Mouse (Mus musculus): ENCODE data around the gene Ankrd44.

The Ankrd44 gene

DNA sequence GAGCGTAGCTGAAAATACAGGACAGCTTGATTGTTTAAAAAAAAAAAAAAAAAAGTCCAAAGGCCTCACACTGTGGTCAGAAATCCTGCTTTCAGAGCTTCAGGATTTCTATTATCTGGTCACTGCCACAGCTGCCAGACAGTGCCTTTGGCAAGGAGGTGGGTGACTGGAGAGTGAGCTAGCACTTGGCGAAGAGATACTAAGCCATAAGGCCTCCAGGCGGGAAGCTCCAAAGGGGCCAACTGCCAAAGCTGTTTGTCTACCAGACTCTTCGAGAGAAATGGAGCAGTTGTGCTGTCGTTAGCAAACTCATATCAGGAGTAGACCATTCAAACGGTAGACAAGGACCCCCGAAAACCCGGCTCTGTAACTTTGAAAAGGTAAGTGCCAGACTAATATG lies 3.5 kb downstream of the Ankrd44 start:
- DNase-seq (ENCODE audit: low read depth, low spot score), result no peak

DNA sequence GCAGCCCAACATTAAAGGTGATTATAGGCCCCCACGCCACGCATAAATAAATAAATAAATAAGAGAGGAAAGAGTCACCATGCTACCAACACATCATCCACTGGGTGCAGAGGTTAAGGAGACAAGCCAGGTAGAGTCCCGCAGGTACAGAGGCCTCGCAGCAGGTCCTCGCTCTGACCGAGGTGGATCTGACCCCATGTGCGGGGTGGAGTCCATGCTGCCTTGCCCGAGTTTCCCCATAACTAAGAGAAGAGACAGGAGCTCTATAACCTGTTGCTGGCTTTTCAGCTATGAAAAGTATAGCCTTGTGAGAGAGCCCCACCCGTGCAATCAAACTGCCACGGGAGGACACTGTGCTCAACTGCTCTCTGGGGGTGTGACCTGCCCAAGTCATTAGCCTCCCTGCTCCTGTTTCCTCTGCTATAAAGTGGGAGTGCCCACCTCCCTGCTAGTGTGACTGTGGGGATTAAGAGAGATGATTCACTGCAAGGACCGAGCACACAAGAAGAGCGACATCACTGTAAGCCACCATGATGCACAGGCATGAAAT lies 4.1 kb downstream of the Ankrd44 start:
- no peak for DNase-seq (ENCODE audit: low read depth, low spot score)

DNA sequence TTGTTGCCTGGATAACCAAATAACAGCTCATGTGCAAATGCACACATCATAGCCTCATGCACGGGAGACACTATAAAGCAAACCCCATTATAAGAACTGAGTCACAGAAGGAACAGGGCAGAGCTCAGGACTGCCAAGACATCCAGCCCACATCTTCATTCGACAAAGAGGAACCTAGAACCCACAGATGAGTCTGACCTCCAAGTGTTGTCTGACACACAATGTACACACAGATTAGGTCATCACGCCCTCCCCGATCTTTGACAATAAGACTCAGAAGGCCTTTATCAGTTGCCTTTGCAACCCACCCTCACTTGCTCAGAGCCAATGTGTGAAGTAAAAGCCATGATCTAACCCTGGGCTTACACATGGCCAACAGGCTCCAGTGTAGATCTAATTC lies 6.1 kb downstream of the Ankrd44 start:
- no peak for DNase-seq (ENCODE audit: low read depth, low spot score)

DNA sequence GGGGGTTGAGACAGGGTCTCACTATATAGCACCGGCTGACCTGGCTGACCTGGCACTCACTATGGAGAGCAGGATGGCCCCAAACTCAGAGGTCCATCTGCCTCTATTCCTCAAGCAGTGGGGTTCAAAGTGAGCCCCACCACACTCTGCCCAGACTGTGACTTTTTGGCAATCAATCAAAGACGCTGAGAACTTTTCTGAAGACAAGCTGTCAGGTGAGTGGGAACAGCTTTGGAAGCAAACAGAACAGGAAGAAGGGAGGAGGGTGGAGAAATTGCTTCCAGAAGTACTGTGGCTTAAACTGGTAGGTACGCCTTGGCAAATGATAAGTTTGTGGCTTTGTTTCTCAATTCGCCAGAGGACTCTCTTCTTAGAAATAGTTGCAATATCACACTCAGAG lies 9.7 kb downstream of the Ankrd44 start:
- DNase-seq (ENCODE audit: low read depth, low spot score), result no peak

DNA sequence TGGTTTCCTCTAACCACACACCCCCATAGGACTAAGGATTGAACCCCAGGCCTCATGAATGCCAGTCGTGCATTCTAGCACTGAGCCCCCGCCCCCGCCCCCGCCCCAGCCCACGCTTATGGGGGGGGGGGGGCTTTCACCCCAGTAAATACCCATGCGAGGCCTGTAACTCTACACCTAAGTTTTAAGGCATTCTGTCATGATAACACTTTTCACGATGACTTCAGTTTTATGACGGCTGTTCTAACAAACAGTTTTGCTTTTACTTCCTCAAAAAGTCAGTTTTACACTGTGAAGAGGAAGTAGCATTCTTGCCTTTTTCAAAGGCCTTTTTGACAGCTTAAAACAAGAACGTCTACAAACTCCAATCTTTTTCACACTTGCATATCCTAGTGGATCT lies 11.8 kb downstream of the Ankrd44 start:
- DNase-seq (ENCODE audit: low read depth, low spot score), result no peak

DNA sequence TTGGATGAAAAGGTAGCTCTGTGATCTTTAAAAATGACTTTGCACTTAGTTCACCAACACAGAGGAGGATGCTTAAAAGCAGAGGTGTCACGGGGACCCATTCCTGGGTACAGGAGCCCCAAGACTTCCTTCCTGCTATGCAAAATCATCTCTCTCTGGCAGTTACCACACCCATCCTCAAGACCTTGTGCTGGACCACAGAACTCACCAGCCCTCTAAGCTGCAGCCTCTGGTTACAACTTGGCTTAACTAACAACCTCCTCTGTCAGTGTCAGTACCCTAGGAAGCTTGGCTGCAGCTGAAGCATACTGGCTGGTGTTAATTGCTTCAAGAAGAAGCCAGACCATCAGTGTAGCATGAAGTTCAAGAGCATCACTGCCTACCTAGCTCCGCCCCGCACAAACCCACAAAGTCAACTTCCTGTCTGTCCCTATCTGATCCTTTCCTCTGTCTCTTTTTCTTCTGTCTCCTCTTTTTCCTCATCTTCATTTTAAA lies 12.8 kb downstream of the Ankrd44 start:
- no peak for DNase-seq (ENCODE audit: low read depth, low spot score)

DNA sequence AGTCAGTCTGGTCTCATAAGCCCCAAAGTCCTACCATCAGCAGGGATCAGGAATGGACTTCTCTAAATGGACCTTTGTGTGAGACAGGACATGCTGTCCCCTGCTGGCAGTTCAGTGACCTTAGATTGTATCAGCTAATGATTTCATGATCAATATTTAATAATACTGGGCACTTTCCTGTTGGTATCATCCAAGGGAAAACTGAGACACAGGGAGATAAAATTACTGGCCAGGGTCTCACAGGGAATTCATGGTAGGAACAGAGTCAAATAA lies 13.2 kb downstream of the Ankrd44 start:
- no peak for DNase-seq (ENCODE audit: low read depth, low spot score)

DNA sequence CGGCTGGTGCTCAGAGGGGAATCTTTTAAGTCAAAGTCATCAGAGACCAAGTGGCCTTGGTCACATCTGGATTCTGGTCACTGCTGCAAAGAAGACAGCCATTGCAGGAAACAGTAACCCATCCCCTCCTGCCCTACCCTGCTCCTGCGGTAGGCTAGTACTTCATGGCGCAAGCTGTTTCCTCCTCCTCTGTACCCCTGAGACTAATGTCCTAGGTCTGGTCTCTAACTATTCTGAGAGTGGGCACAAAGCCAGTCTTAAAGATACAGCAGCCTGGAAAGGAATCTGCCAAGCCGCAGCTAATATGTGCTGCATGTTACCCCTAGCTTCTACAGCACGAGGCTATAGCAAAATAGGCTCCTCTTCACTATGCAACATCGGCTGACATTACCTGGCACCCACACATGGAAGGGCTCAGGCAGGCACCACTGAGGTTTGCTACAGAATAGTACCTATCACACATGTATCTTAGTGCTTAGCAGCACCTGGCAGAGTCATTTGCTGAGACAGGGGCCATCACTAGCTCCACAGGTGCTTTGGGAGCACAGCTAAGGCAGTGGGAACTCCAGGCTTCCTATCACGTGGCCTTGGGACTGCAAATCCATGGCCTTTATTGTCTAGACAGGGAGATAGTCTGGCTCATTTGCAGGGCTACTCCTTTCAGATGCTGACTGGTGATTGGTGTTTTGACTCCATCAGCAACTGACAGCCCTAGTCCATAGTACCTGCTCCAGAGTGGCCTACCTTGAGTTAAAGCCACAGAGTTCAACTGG lies 13.7 kb downstream of the Ankrd44 start:
- DNase-seq (ENCODE audit: low read depth, low spot score), result no peak

DNA sequence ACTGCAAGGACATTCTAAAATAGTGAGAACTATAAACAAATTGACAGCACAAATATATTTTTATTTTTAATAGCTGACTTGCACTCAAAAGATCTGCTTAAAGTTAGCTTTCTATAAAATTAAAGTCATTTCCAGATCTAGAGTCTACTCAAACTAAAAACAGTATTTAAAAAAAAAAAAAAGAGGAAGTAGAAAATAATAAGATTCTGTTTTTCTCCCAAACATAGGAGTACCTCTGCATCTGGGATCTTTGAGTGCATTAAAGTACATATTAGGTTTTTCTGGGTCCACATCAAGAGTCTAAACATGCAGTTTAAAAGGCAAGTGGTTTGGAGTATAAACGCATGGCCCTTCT lies 15.0 kb downstream of the Ankrd44 start:
- DNase-seq (ENCODE audit: low read depth, low spot score), result no peak

DNA sequence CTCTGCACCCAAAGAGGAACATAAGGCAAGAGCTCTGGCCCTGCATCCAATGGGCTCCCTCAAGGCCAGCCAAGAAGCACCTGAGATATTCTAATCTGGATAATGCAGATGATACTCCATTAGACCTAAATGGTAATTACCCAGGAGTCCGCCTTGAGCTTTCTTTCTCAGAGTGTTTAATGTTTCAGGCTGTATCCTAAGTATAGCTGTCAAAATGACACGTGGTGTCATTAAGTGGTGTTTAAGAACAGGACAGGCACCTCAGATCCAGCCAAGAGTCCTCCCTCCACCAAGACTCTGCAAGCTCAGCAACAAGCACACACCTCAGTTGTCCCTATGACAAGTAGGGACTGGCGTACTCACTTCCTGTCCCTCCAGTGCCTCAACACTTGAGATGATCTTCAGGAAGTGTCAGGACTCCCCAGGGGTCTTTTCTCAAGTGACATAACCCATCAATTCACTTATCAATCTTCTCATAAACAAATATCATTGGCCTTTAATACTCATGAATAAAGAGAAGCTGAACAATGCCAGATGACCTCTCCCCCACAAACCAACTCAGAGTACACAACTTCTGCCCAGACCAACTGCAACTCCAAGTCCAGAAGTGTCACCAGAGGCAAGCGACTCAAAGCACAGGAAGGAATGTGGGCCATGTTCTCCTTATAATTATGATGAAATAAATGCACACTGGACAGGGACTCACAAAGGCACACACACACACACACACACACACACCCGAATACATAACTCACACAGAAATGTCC lies 15.5 kb downstream of the Ankrd44 start:
- DNase-seq (ENCODE audit: low read depth, low spot score), result no peak

DNA sequence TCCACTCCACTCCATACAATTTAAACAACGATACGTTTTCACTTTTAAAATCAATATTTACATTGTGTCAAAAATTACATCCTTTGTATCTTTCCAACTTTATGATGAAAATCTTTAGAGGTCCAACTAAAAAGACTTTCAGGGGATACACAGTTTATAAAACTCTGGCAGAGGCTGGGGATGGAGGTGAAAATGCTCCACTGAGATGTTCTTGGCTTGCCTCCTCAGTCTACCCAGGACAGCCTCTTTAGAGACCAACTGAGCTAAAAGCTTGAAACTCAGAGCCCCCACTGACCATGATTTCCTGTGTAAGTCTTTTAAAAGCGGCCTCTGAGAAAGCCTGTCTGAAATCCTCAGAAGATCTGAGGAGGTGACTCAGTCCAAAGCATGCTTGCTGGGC lies 17.4 kb downstream of the Ankrd44 start:
- DNase-seq (ENCODE audit: low read depth, low spot score), result no peak

DNA sequence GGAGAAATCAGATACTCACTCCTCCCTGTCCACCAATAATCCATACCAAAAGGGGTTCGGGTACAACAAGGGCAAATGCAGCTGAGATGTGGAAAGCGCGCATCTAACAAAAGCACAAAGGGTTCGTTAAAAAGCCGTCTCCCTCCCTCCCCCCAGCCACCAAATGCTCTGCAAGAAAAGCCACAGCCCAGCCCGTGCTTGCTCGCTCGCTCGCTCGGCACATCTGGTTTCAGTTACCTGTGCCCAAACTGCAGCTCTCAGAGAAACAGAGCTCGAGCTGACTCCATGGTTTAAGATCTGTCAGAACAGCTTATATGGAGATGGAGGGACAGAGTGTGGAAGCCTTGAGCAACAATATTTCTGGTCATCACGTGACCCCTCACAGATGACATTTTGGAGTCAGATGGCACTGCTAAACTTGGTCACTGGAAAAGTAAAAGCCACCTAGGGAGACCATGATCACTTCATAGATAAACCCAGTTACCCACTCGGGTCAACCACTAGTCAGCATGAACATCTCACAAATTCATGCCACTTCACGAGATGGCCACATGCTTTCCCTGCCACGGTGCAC lies 19.0 kb downstream of the Ankrd44 start:
- DNase-seq (ENCODE audit: low read depth, low spot score), result no peak

DNA sequence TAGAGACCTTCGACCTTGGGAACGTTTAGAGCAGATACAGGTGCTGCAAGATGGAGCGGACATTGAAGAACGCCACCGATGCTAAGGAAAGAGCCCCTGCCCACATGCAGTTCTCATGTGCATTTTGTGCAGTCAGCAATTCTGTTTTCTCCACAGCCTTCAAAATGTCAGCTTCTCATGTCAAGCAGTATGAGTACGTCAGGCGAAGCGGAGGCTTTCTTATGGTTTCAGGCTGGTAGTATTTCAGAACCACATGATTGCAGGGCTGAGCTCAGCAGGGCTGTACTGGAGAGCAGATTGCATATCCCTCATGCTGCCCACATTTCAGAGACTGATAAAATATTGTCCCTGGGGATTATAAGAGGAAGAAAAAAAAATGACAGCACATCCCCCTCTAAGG lies 19.9 kb downstream of the Ankrd44 start:
- DNase-seq (ENCODE audit: low read depth, low spot score), result no peak

DNA sequence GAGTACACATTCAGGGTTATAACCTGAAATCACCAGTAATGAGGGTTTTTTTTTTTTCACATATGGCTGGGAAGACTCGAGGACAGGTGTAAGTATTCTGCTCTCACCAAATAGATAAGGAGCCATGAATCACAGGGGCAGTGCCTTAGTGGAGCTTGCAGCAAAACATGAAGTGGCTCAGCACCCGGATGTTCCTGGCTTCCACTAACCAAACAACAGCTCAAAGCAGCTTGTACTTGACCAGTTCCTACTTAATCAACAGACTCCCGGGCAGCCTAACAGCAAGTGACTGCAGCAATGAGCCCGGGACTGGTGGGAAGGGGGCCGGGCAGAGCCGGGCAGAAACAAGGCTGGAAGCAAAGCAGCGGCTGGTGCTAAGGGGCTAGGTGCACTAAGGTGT lies 20.6 kb downstream of the Ankrd44 start:
- no peak for DNase-seq (ENCODE audit: low read depth, low spot score)

DNA sequence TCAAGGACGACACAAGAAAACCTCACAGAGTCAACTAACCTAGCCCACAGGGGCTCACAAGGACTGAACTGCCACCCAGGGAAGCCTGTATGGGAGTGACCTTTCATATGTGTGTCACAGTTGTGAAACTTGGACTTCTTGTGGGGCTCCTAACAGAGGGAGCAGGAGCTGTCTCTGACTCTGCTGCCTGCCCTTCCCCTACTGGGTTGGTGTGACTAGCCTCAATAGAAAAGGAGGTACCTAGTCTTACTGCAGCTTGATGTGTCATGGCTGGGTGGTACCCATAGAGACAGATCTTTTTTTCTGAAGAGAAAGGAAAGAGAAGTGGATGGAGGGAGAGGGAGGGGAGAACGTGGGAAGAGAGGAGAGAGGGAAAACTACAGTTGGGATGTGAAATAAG lies 22.0 kb downstream of the Ankrd44 start:
- DNase-seq (ENCODE audit: low read depth, low spot score), result no peak

DNA sequence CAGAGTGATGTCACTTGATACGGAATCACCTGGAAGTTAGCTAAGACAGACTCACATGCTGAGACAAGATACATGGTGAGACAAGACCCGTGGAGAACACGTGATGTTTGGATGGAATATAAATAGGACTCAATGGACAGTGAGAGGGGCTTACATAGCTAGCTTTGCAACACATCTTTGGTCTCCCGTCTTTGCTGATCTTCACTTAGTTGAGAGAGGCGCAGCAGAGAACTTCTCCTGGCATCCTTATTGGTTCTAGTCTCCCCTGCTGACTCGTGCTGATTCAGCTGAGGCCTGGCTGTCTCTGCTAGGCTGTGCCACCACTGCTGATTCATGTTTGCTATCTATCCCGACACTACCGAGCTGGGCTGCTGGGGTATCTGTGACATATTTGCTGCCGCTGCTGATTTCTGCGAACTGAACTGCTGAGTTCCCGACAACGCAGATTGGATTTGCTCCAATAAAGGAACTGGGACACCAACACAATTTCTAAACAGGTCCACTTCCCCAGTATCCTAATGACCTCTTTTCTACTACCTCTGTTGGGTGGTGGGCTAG lies 23.4 kb downstream of the Ankrd44 start:
- no peak for DNase-seq (ENCODE audit: low read depth, low spot score)

DNA sequence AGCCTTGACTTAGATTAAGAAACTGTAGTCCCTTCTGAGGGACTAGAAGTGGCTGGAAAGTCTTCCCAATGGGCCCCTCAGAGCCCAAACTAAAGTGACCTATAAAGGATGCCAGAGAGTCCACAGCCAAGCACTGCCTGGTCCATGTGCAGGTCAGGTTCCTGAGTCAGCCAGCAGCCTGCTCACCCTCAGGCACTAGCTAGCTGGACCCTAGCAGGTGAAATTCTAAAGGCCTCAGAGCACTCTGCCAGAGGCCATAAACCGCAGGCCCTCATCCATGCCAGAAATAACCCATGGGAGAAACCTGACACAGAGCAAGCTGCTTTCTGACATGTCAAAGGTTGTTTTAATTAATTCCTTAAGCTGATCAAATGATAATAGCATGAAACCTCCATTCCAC lies 25.1 kb downstream of the Ankrd44 start:
- no peak for DNase-seq (ENCODE audit: low read depth, low spot score)

DNA sequence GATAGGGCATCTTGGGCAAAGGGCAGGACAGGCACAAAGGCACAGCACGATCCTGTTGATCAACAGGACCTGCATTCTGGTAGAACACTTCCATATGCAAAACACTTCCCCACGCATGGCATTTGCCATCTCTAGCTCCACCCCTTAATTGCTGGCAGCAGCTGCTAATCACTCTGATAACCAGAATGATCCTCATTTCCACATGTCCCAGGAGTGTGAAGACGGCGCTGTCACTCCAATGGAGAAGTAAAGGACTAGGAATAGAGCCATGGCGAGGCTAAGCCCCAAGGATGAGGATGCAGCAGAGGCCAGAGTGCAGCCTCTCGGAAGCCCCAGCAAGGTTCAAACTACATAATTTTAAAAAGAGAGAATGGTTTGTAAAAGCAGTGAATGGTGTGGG lies 26.9 kb downstream of the Ankrd44 start:
- DNase-seq (ENCODE audit: low read depth, low spot score), result no peak

DNA sequence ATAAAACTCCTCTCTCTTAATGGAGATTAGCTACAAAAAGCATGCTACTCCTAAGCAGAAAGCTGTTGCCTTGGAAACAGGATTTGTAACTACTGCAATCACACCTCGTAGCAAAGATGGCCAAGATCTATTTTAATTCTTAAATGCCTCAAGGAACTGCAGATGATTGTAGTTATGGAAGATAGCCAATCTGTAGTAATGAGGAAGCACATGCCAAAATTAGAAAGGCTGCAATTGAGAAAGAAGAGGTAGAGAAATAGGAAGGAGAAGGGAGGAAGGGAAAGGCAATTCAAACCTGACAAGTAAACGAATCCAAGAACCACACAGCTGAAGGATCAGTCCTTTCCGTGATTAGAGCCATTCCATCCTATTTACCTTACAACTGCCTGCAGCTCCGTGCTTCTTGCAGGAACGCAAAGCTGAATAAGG lies 27.5 kb downstream of the Ankrd44 start:
- DNase-seq (ENCODE audit: low read depth, low spot score), result no peak

DNA sequence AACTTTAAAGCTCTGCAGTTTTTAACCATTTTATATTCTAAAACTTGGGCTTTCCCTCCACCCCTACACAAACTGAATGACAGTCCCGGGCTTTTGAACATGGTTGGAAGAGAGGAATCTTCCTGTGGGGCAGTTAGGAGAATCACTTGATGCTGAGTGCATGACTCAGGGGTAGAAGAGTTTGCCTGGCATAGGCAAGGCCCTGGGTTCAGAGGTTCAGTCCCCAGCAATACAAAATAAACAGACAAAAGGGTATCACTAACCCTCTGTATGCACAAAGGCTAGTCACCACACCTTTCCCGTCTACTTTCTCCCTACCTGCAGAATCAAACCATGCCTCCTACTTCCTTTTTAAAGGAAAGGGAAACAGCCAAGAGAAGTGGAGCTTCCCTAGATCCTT lies 28.5 kb downstream of the Ankrd44 start:
- no peak for DNase-seq (ENCODE audit: low read depth, low spot score)

DNA sequence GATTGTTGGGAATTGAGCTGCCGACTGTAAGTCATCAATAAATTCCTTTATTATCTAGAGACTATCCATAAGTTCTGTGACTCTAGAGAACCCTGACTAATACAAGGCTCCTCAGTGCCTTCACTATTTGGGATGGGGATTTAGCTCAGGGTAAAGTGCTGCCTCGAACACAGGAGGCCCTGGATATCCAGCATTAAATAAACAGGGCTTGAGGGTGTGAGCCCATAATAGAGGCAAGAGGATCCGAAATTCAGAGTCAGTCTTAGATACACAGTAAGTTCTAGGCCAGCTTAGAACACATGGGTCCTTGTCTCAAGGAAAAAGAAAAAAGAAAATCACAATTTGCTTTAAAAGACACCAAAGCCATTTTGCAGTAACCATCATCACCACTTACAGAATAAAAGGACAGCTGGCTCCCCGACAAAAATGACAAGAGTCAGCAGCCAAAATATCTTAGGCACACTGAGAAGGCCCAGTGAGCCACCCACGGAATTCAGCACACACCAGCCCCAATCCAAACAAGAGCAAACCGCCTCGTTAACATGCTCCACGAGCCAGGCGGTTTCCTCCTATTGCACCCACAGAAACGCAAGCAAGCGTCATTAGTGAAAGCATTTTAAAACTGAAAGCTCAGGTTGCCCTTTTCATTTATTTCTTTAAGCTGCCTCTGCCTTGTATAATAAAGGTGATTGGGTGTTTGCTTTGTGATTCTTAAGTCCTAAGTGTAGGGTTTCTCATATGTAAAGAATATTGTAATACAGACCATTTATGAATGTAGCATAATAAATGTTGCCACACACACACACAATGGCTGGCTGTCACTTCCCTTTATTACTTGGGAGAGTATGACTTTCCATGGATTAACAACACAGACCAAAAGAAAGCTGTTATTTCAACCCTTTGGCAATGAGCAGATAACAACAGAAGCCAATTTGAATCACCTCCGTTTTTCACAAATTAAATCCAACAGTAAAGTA lies 29.8 kb downstream of the Ankrd44 start:
- no peak for DNase-seq (ENCODE audit: low read depth, low spot score)

Measured in retina, postnatal 7 days (tissue).